Mouse (Mus musculus) E14TG2a.4 (cell line): Measurements from ENCODE around the gene Tbc1d2b.

ENCODE experiments used
- H3K27me3 ChIP-seq: 2 replicates; pipeline ENCODE4 v1.6.1; 2014; ENCODE audit warnings: low read length, control low read depth; ENCODE audit not compliant: insufficient read depth
- H3K36me3 ChIP-seq: 2 replicates; pipeline ENCODE4 v1.6.1; 2014; ENCODE audit warnings: low read length, control low read depth; ENCODE audit not compliant: insufficient read depth
- H3K4me1 ChIP-seq: replicated peaks from 2 replicates; pipeline ENCODE4 v1.6.1; 2014; ENCODE audit warnings: low read depth, low read length, control low read depth
- H3K4me3 ChIP-seq: replicated peaks from 2 replicates; pipeline ENCODE4 v1.5.1; 2014; ENCODE audit warnings: mild to moderate bottlenecking, low read length
- H3K9me3 ChIP-seq: 2 replicates; pipeline ENCODE4 v1.6.1; 2014; ENCODE audit warnings: low read length, control low read depth
- CTCF ChIP-seq: conservative IDR thresholded peaks from 2 replicates; pipeline ENCODE4 v1.5.1; 2014; ENCODE audit warnings: low read length
- NANOG ChIP-seq: IDR thresholded peaks from 2 replicates; pipeline ENCODE4 v1.6.1; 2014; ENCODE audit warnings: borderline replicate concordance, low read length, mixed read lengths
- POU5F1 ChIP-seq: IDR thresholded peaks from 2 replicates; pipeline ENCODE4 v1.6.1; 2014; ENCODE audit warnings: low read length, borderline replicate concordance

The Tbc1d2b gene

GRCm38 (mm10) chr9:90250964-90251750 is 19.4 kb downstream of the Tbc1d2b start:
- H3K4me3 ChIP-seq, result no peak overlapping the region
- no peak for TF ChIP-seq POU5F1
- no peak for TF ChIP-seq CTCF
- TF ChIP-seq NANOG, result no peak

GRCm38 (mm10) chr9:90250141-90250775 is 20.3 kb downstream of the Tbc1d2b start:
- Histone ChIP-seq H3K4me1 (peaks cover 15% of the 10 kb centered on the region; the same call in 1 of the 2 replicates), H3K36me3 (peaks cover 29% of the 10 kb centered on the region), H3K4me3 (no peak overlapping the region), H3K9me3 (no peaks in the 10 kb centered on the region), H3K27me3 (no peaks in the 10 kb centered on the region)
- TF ChIP-seq POU5F1, result no peak
- TF ChIP-seq CTCF, result no peak
- no peak for TF ChIP-seq NANOG

More at GRCm38 (mm10) chr9:90250964-90251750, 19.4 kb downstream of the Tbc1d2b start:
- H3K27me3 ChIP-seq, result no peaks in the 10 kb centered on the region
- H3K4me1 ChIP-seq, result peaks cover 15% of the 10 kb centered on the region; the same call in 1 of the 2 replicates
- no peaks in the 10 kb centered on the region for H3K9me3 ChIP-seq
- peaks cover 21% of the 10 kb centered on the region for H3K36me3 ChIP-seq

- H3K4me3 ChIP-seq, result no peak overlapping the region
- peaks cover 15% of the 10 kb centered on the region; the same call in 1 of the 2 replicates for H3K4me1 ChIP-seq
- H3K27me3 ChIP-seq, result no peaks in the 10 kb centered on the region
- no peaks in the 10 kb centered on the region for H3K9me3 ChIP-seq
- peaks cover 34% of the 10 kb centered on the region for H3K36me3 ChIP-seq
- TF ChIP-seq CTCF (no peak), POU5F1 (no peak), NANOG (no peak)
Observed at GRCm38 (mm10) chr9:90249036-90249435, 21.6 kb downstream of the Tbc1d2b start.

GRCm38 (mm10) chr9:90248326-90248725 is 22.3 kb downstream of the Tbc1d2b start:
- H3K4me3 ChIP-seq, result no peak overlapping the region
- no peaks in the 10 kb centered on the region for H3K27me3 ChIP-seq
- H3K9me3 ChIP-seq, result no peaks in the 10 kb centered on the region
- TF ChIP-seq POU5F1, result no peak
- no peak for TF ChIP-seq NANOG
- no peak for TF ChIP-seq CTCF
- H3K4me1 ChIP-seq, result peaks cover 15% of the 10 kb centered on the region; the same call in 1 of the 2 replicates
- peaks cover 34% of the 10 kb centered on the region for H3K36me3 ChIP-seq

- H3K4me3 ChIP-seq, result no peak overlapping the region
- no peaks in the 10 kb centered on the region for H3K9me3 ChIP-seq
- H3K36me3 ChIP-seq, result peaks cover 34% of the 10 kb centered on the region
- no peak for TF ChIP-seq CTCF
- no peak for TF ChIP-seq POU5F1
- TF ChIP-seq NANOG, result no peak
- H3K4me1 ChIP-seq, result peaks cover 15% of the 10 kb centered on the region; the same call in 1 of the 2 replicates
- H3K27me3 ChIP-seq, result no peaks in the 10 kb centered on the region
Observed at GRCm38 (mm10) chr9:90247316-90247715, 23.3 kb downstream of the Tbc1d2b start.

- peaks cover 15% of the 10 kb centered on the region; the same call in 1 of the 2 replicates for H3K4me1 ChIP-seq
- peaks cover 36% of the 10 kb centered on the region for H3K36me3 ChIP-seq
- no peak overlapping the region for H3K4me3 ChIP-seq
- H3K27me3 ChIP-seq, result no peaks in the 10 kb centered on the region
- TF ChIP-seq CTCF, result no peak
- TF ChIP-seq NANOG, result no peak
- no peak for TF ChIP-seq POU5F1
- no peaks in the 10 kb centered on the region for H3K9me3 ChIP-seq
Observed at GRCm38 (mm10) chr9:90245781-90246180, 24.8 kb downstream of the Tbc1d2b start.

- Histone ChIP-seq H3K9me3 (no peaks in the 10 kb centered on the region), H3K27me3 (no peaks in the 10 kb centered on the region), H3K4me1 (peaks cover 15% of the 10 kb centered on the region; the same call in 1 of the 2 replicates), H3K4me3 (no peak overlapping the region), H3K36me3 (peaks cover 36% of the 10 kb centered on the region)
- TF ChIP-seq NANOG (no peak), CTCF (no peak), POU5F1 (no peak)
Observed at GRCm38 (mm10) chr9:90245206-90245605, 25.4 kb downstream of the Tbc1d2b start.

- peaks cover 34% of the 10 kb centered on the region for H3K36me3 ChIP-seq
- no peak for TF ChIP-seq CTCF
- no peak for TF ChIP-seq POU5F1
- no peak for TF ChIP-seq NANOG
- peaks cover 15% of the 10 kb centered on the region; the same call in 1 of the 2 replicates for H3K4me1 ChIP-seq
- H3K27me3 ChIP-seq, result no peaks in the 10 kb centered on the region
- H3K9me3 ChIP-seq, result no peaks in the 10 kb centered on the region
- H3K4me3 ChIP-seq, result no peak overlapping the region
Observed at GRCm38 (mm10) chr9:90244301-90245151, 26.1 kb downstream of the Tbc1d2b start.
